Mouse (Mus musculus): Measurements from ENCODE around the gene Jund. TPM values are rescaled to one million over a fixed set of nuclear protein-coding genes. Genes with fewer than 3 reads are reported as not detected.

Gene Jund
- polyA plus RNA-seq (2012; fragmentation: generic; extraction: Trizol) = 246 TPM

GRCm38 (mm10) chr8:70698310-70699109 is at the start of gene Jund:
TSS of gene Jund (plus strand) at chr8:70698949.
- peak within 1 kb of the TSS; percentile 83 for H3K4me2 ChIP-seq (ENCODE audit: low read depth)
- no peaks in the 10 kb centered on the region for H3K27me3 ChIP-seq (ENCODE audit: control insufficient read depth, insufficient read depth, insufficient read length)
- peaks cover 20% of the 10 kb centered on the region for H3K79me2 ChIP-seq (ENCODE audit: control insufficient read depth, insufficient read depth)
- H3K4me3 ChIP-seq = peak within 1 kb of the TSS; percentile 94
- TF ChIP-seq TCF12 (IDR thresholded peaks at IDR 0.05; ENCODE audit: insufficient read depth, poor library complexity, severe bottlenecking) (no peak), TCF3 (IDR thresholded peaks at IDR 0.05; ENCODE audit: insufficient read length, low read depth) (no peak), POLR2A (IDR thresholded peaks at IDR 0.05; ENCODE audit: insufficient read length, low read depth) (peak; percentile 94), USF1 (IDR thresholded peaks at IDR 0.05; ENCODE audit: low read depth) (no peak), MYOD1 (IDR thresholded peaks at IDR 0.05; ENCODE audit: control insufficient read depth in 1 of 3, insufficient read length in 2 of 3, low read depth in 2 of 3) (peak in 2 of 3 experiments; percentile 29 to 58), MAX (IDR thresholded peaks at IDR 0.05; ENCODE audit: low read depth) (no peak), MYOG (IDR thresholded peaks at IDR 0.05; ENCODE audit: control insufficient read depth in 1 of 3, insufficient read depth in 1 of 3, insufficient read length in 2 of 3, low read depth in 2 of 3) (peak in 2 of 3 experiments; percentile 43 to 70), CEBPB (IDR thresholded peaks at IDR 0.05; ENCODE audit: insufficient read depth, poor library complexity, severe bottlenecking) (no peak), REST (IDR thresholded peaks at IDR 0.05; ENCODE audit: insufficient read depth, insufficient read length) (no peak), E2F4 (IDR thresholded peaks at IDR 0.05; ENCODE audit: insufficient read depth) (peak; percentile 19), POLR2AphosphoS2 (IDR thresholded peaks at IDR 0.05; ENCODE audit: insufficient read length, low read depth) (peak; percentile 89), SRF (IDR thresholded peaks at IDR 0.05; ENCODE audit: control insufficient read depth, insufficient read length, low read depth) (peak; percentile 84)
- H3ac ChIP-seq (ENCODE audit: control insufficient read depth, insufficient read length) = peak within 1 kb of the TSS; percentile 68
- H3K36me3 ChIP-seq (ENCODE audit: control insufficient read depth, insufficient read depth) = no peaks in the 10 kb centered on the region

GRCm38 (mm10) chr8:70649324-70649723 is 49.4 kb upstream of the Jund start:
- Histone ChIP-seq H3K36me3 (ENCODE audit: control insufficient read depth, insufficient read depth) (peaks cover 5% of the 10 kb centered on the region), H3K27me3 (ENCODE audit: control insufficient read depth, insufficient read depth, insufficient read length) (no peaks in the 10 kb centered on the region)

GRCm38 (mm10) chr8:70650351-70650750 is 48.4 kb upstream of the Jund start:
- Histone ChIP-seq H3ac (ENCODE audit: control insufficient read depth, insufficient read length) (no peak overlapping the region), H3K36me3 (ENCODE audit: control insufficient read depth, insufficient read depth) (peaks cover 5% of the 10 kb centered on the region), H3K27me3 (ENCODE audit: control insufficient read depth, insufficient read depth, insufficient read length) (no peaks in the 10 kb centered on the region), H3K4me3 (no peak overlapping the region), H3K4me2 (ENCODE audit: low read depth) (no peak overlapping the region), H3K79me2 (ENCODE audit: control insufficient read depth, insufficient read depth) (no peaks in the 10 kb centered on the region)
- TF ChIP-seq MAX (IDR thresholded peaks at IDR 0.05; ENCODE audit: low read depth) = no peak
- TF ChIP-seq SRF (IDR thresholded peaks at IDR 0.05; ENCODE audit: control insufficient read depth, insufficient read length, low read depth) = no peak
- TF ChIP-seq POLR2AphosphoS2 (IDR thresholded peaks at IDR 0.05; ENCODE audit: insufficient read length, low read depth) = no peak
- TF ChIP-seq MYOG (IDR thresholded peaks at IDR 0.05; ENCODE audit: control insufficient read depth in 1 of 3, insufficient read depth in 1 of 3, insufficient read length in 2 of 3, low read depth in 2 of 3) = no peak
- no peak for TF ChIP-seq TCF12 (IDR thresholded peaks at IDR 0.05; ENCODE audit: insufficient read depth, poor library complexity, severe bottlenecking)
- TF ChIP-seq REST (IDR thresholded peaks at IDR 0.05; ENCODE audit: insufficient read depth, insufficient read length) = no peak
- TF ChIP-seq POLR2A (IDR thresholded peaks at IDR 0.05; ENCODE audit: insufficient read length, low read depth) = no peak
- no peak for TF ChIP-seq TCF3 (IDR thresholded peaks at IDR 0.05; ENCODE audit: insufficient read length, low read depth)
- TF ChIP-seq MYOD1 (IDR thresholded peaks at IDR 0.05; ENCODE audit: control insufficient read depth in 1 of 3, insufficient read length in 2 of 3, low read depth in 2 of 3) = no peak
- TF ChIP-seq CEBPB (IDR thresholded peaks at IDR 0.05; ENCODE audit: insufficient read depth, poor library complexity, severe bottlenecking) = no peak
- no peak for TF ChIP-seq USF1 (IDR thresholded peaks at IDR 0.05; ENCODE audit: low read depth)
- TF ChIP-seq E2F4 (IDR thresholded peaks at IDR 0.05; ENCODE audit: insufficient read depth) = no peak

More at GRCm38 (mm10) chr8:70649324-70649723, 49.4 kb upstream of the Jund start:
- Histone ChIP-seq H3K4me2 (ENCODE audit: low read depth) (no peak overlapping the region), H3K4me3 (no peak overlapping the region), H3ac (ENCODE audit: control insufficient read depth, insufficient read length) (no peak overlapping the region), H3K79me2 (ENCODE audit: control insufficient read depth, insufficient read depth) (no peaks in the 10 kb centered on the region)
- peak; percentile 37 for TF ChIP-seq POLR2AphosphoS2 (IDR thresholded peaks at IDR 0.05; ENCODE audit: insufficient read length, low read depth)
- TF ChIP-seq E2F4 (IDR thresholded peaks at IDR 0.05; ENCODE audit: insufficient read depth) = no peak
- TF ChIP-seq USF1 (IDR thresholded peaks at IDR 0.05; ENCODE audit: low read depth) = peak; percentile 67

- Histone ChIP-seq H3K4me3 (no peak overlapping the region), H3ac (ENCODE audit: control insufficient read depth, insufficient read length) (no peak overlapping the region), H3K4me2 (ENCODE audit: low read depth) (no peak overlapping the region), H3K79me2 (ENCODE audit: control insufficient read depth, insufficient read depth) (no peaks in the 10 kb centered on the region), H3K36me3 (ENCODE audit: control insufficient read depth, insufficient read depth) (peaks cover 9% of the 10 kb centered on the region), H3K27me3 (ENCODE audit: control insufficient read depth, insufficient read depth, insufficient read length) (no peaks in the 10 kb centered on the region)
- TF ChIP-seq TCF12 (IDR thresholded peaks at IDR 0.05; ENCODE audit: insufficient read depth, poor library complexity, severe bottlenecking) = no peak
- TF ChIP-seq MAX (IDR thresholded peaks at IDR 0.05; ENCODE audit: low read depth) = no peak
- TF ChIP-seq REST (IDR thresholded peaks at IDR 0.05; ENCODE audit: insufficient read depth, insufficient read length) = no peak
- no peak for TF ChIP-seq MYOD1 (IDR thresholded peaks at IDR 0.05; ENCODE audit: control insufficient read depth in 1 of 3, insufficient read length in 2 of 3, low read depth in 2 of 3)
- no peak for TF ChIP-seq SRF (IDR thresholded peaks at IDR 0.05; ENCODE audit: control insufficient read depth, insufficient read length, low read depth)
- no peak for TF ChIP-seq POLR2A (IDR thresholded peaks at IDR 0.05; ENCODE audit: insufficient read length, low read depth)
- no peak for TF ChIP-seq POLR2AphosphoS2 (IDR thresholded peaks at IDR 0.05; ENCODE audit: insufficient read length, low read depth)
- TF ChIP-seq USF1 (IDR thresholded peaks at IDR 0.05; ENCODE audit: low read depth) = no peak
- no peak for TF ChIP-seq E2F4 (IDR thresholded peaks at IDR 0.05; ENCODE audit: insufficient read depth)
- no peak for TF ChIP-seq TCF3 (IDR thresholded peaks at IDR 0.05; ENCODE audit: insufficient read length, low read depth)
- TF ChIP-seq CEBPB (IDR thresholded peaks at IDR 0.05; ENCODE audit: insufficient read depth, poor library complexity, severe bottlenecking) = no peak
- no peak for TF ChIP-seq MYOG (IDR thresholded peaks at IDR 0.05; ENCODE audit: control insufficient read depth in 1 of 3, insufficient read depth in 1 of 3, insufficient read length in 2 of 3, low read depth in 2 of 3)
These were observed 45.5 kb upstream of the Jund start for GRCm38 (mm10) chr8:70653226-70653625.
